ENCODE assay signal across 9 mouse cellular contexts in genomic region chr8:110119715-110120114, GRCm38 (mm10). TPM values are rescaled to one million over a fixed set of nuclear protein-coding genes. Genes with fewer than 3 reads are reported as not detected.
DNase-seq lines count a peak whose midpoint lies in the region; ATAC-seq and TF ChIP-seq lines count a peak whose summit lies in the region.
"Had no signal": no experiment of that assay in that cellular context is flagged by ENCODE, and none has a peak within 500 bp of the region (broad histone marks: within the 10 kb centered on the region; RNA-seq: fewer than 3 reads in every experiment).

No protein-coding gene starts in this region.

- no peak overlapping the region for H3K9ac ChIP-seq in kidney, embryonic 15.5 days
- no peak overlapping the region for H3K9ac ChIP-seq in stomach, postnatal 0 days (ENCODE audit: low read length)

- H3K4me1 ChIP-seq in kidney, embryonic 15.5 days: no peaks in the 10 kb centered on the region
- no peaks in the 10 kb centered on the region for H3K4me1 ChIP-seq in stomach, postnatal 0 days (replicated peaks; ENCODE audit: control insufficient read depth, insufficient read depth)

- DNase-seq in kidney, adult 9 months: peak; percentile 9
- peak; percentile 77 for DNase-seq in ES-CJ7 (ENCODE audit: low read depth, low spot score)
- DNase-seq in cerebellum, adult 11 months: peak; percentile 40
- peak; percentile 1 to 55 for DNase-seq in kidney, postnatal 36 days
- peak; percentile 19 for DNase-seq in stomach, postnatal 0 days (ENCODE audit: low spot score)
- DNase-seq in ovary, adult 18-20 months (ENCODE audit: low spot score): no peak

- TF ChIP-seq CTCF in stomach, postnatal 0 days (IDR thresholded peaks at IDR 0.05; ENCODE audit: low read depth): peak; percentile 57

- H3K27me3 ChIP-seq in kidney, embryonic 15.5 days: no peaks in the 10 kb centered on the region
- no peaks in the 10 kb centered on the region for H3K27me3 ChIP-seq in stomach, postnatal 0 days (ENCODE audit: control insufficient read depth, insufficient read depth, low read length)

- no peak for ATAC-seq in kidney, embryonic 15.5 days (replicated peaks; ENCODE audit: low FRiP score)
- no peak for ATAC-seq in stomach, postnatal 0 days (ENCODE audit: low FRiP score, low TSS enrichment)
- no peak for ATAC-seq in monocyte, adult 5-6 weeks (replicated peaks; ENCODE audit: insufficient number of reproducible peaks, low FRiP score, low TSS enrichment, poor library complexity, severe bottlenecking)

- no peak for TF ChIP-seq EP300 in stomach, postnatal 0 days (optimal IDR thresholded peaks at IDR 0.05)

- H3K4me2 ChIP-seq in kidney, embryonic 15.5 days: no peak overlapping the region
- H3K4me2 ChIP-seq in stomach, postnatal 0 days (replicated peaks; ENCODE audit: low read depth): no peak overlapping the region

- H3K9me3 ChIP-seq in kidney, embryonic 15.5 days (replicated peaks): no peaks in the 10 kb centered on the region
- no peaks in the 10 kb centered on the region for H3K9me3 ChIP-seq in stomach, postnatal 0 days (ENCODE audit: control insufficient read depth, low read length)

- no peak overlapping the region for H3K4me3 ChIP-seq in kidney, embryonic 15.5 days (replicated peaks)
- no peak overlapping the region for H3K4me3 ChIP-seq in stomach, postnatal 0 days (ENCODE audit: low read depth, low read length)

- no peak overlapping the region for H3K27ac ChIP-seq in kidney, embryonic 15.5 days
- H3K27ac ChIP-seq in stomach, postnatal 0 days (replicated peaks): no peak overlapping the region

- no peaks in the 10 kb centered on the region for H3K36me3 ChIP-seq in kidney, embryonic 15.5 days
- H3K36me3 ChIP-seq in stomach, postnatal 0 days (ENCODE audit: control insufficient read depth, insufficient read depth, low read length): no peaks in the 10 kb centered on the region

- 40% methylated on average over 6 of the region's 6 CpGs for WGBS in kidney, embryonic 15.5 days
- 43% methylated on average over 6 of the region's 6 CpGs for WGBS in stomach, postnatal 0 days

RNA-seq across cellular contexts. Expression of gene Gm17720, which starts 17.2 kb away (rescaled TPM):
- polyA plus RNA-seq in kidney, embryonic 15.5 days (2015; fragmentation: Nextera tagmentation; extraction: Ambion mirVana): not detected in 2 replicates
- polyA plus RNA-seq in stomach, postnatal 0 days (2015; fragmentation: Nextera tagmentation; extraction: Ambion mirVana): not detected in 2 replicates
- total RNA-seq in monocyte, adult 5-6 weeks (2017): not detected in 3 replicates
- polyA plus RNA-seq: heart, embryonic 16.5 days had no signal

RNA-seq across cellular contexts. Expression of gene Gm21964, which starts 18.7 kb away (rescaled TPM):
- polyA plus RNA-seq in kidney, embryonic 15.5 days (2015; fragmentation: Nextera tagmentation; extraction: Ambion mirVana): not detected in 2 replicates
- polyA plus RNA-seq in stomach, postnatal 0 days (2015; fragmentation: Nextera tagmentation; extraction: Ambion mirVana): not detected in 2 replicates
- not detected in 3 replicates for total RNA-seq in monocyte, adult 5-6 weeks (2017)
- polyA plus RNA-seq: heart, embryonic 16.5 days had no signal

RNA-seq across cellular contexts. Expression of gene Zfp612, which starts 40.2 kb away (rescaled TPM):
- 7.5 and 8.1 TPM in 2 replicates for polyA plus RNA-seq in kidney, embryonic 15.5 days (2015; fragmentation: Nextera tagmentation; extraction: Ambion mirVana)
- polyA plus RNA-seq in stomach, postnatal 0 days (2015; fragmentation: Nextera tagmentation; extraction: Ambion mirVana): 2.4 and 2.5 TPM in 2 replicates
- 1.1 TPM in 1 of 3 replicates, not detected in the others for total RNA-seq in monocyte, adult 5-6 weeks (2017)

RNA-seq across cellular contexts. Expression of gene Calb2, which starts 48.3 kb away (rescaled TPM):
- 0.21 TPM in 1 of 2 replicates, not detected in the other for polyA plus RNA-seq in kidney, embryonic 15.5 days (2015; fragmentation: Nextera tagmentation; extraction: Ambion mirVana)
- 0.17 and 0.19 TPM in 2 replicates for polyA plus RNA-seq in stomach, postnatal 0 days (2015; fragmentation: Nextera tagmentation; extraction: Ambion mirVana)
- not detected in 3 replicates for total RNA-seq in monocyte, adult 5-6 weeks (2017)
